Mouse (Mus musculus): ENCODE results near the gene Smc3.

- TF ChIP-seq CTCF (IDR thresholded peaks at IDR 0.05; ENCODE audit: low read depth) (peak; percentile 29; the same call in 1 of the 2 replicates), EP300 (IDR thresholded peaks at IDR 0.05; ENCODE audit: low read depth) (no peak)
These were observed 38.5 kb downstream of the Smc3 start for GRCm38 (mm10) chr19:53638727-53639126.

All from liver, postnatal 0 days (tissue).